Mouse (Mus musculus) forebrain, embryonic 16.5 days (tissue): Measurements from ENCODE around the gene Phf13. TPM values are rescaled to one million over a fixed set of nuclear protein-coding genes. Genes with fewer than 3 reads are reported as not detected.

Experiments
- ATAC-seq: fragments of 200-750 bp; cut with Nextera tagmentation; 2 replicates; pipeline ENCODE4 v1.8.0; 2017; ENCODE audit warnings: mild to moderate bottlenecking, moderate library complexity
- H3K27ac ChIP-seq: fragments of 300-500 bp; sonication (generic); 2 replicates; pipeline ENCODE4 v1.5.1; 2014; ENCODE audit warnings: low read length, control low read depth
- H3K27me3 ChIP-seq: fragments of 300-500 bp; sonication (generic); replicated peaks from 2 replicates; pipeline ENCODE4 v1.6.1; 2014; ENCODE audit warnings: low read length; ENCODE audit not compliant: control insufficient read depth, insufficient read depth
- H3K36me3 ChIP-seq: fragments of 300-500 bp; sonication (generic); 2 replicates; pipeline ENCODE4 v1.6.1; 2014; ENCODE audit not compliant: control insufficient read depth, insufficient read depth
- H3K4me1 ChIP-seq: fragments of 300-500 bp; sonication (generic); replicated peaks from 2 replicates; pipeline ENCODE4 v1.6.1; 2014; ENCODE audit warnings: low read length; ENCODE audit not compliant: control insufficient read depth, insufficient read depth
- H3K4me2 ChIP-seq: fragments of 300-500 bp; sonication (generic); 2 replicates; pipeline ENCODE4 v1.6.1; 2014; ENCODE audit warnings: mild to moderate bottlenecking, low read length, control low read depth
- H3K4me3 ChIP-seq: fragments of 300-500 bp; sonication (generic); replicated peaks from 2 replicates; pipeline ENCODE4 v1.5.1; 2014; ENCODE audit warnings: mild to moderate bottlenecking, low read length, control low read depth
- H3K9ac ChIP-seq: fragments of 300-500 bp; sonication (generic); replicated peaks from 2 replicates; pipeline ENCODE4 v1.6.1; 2014; ENCODE audit warnings: low read depth, low read length, control low read depth
- H3K9me3 ChIP-seq: fragments of 300-500 bp; sonication (generic); 2 replicates; pipeline ENCODE4 v1.6.1; 2016; ENCODE audit warnings: low read length; ENCODE audit not compliant: control insufficient read depth
- WGBS: fragments of 180-500 bp; shearing (Covaris S2); extraction: QIAGEN DNeasy Blood & Tissue Kit; methylation state at CpG from one replicate; pipeline ENCODE4 v1.1.7; 2014; 5-methylcytosine and 5-hydroxymethylcytosine counted together
- polyA plus RNA-seq: library from polyadenylated mRNA; unstranded; fragments of >200 nt; fragmentation: Nextera tagmentation; extraction: Ambion mirVana; gene quantifications from 2 replicates; pipeline ENCODE4 v1.2.1, GENCODE M21; 2015

The Phf13 gene
- polyA plus RNA-seq, 1 experiment from 2014 or later: 20.5 TPM

DNA sequence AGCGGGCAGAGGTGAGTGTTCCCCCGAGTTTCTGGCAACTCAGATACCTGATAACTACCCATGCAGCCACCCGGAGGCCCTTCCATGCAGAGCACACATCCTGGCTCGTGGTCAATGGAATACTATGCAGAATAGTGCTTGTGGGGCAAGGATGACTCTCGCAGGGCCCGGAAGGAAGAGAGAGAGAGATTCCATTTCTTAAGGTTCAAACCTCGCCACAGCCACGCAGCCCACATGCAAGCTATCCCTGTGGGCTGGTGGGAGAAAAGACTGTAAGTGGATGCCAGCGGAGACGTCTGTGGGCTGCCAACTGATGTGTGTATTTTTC lies 8.1 kb downstream of the Phf13 start:
- peaks cover 14% of the 10 kb centered on the region for H3K36me3 ChIP-seq
- H3K4me1 ChIP-seq: peaks cover 22% of the 10 kb centered on the region
- H3K9ac ChIP-seq: peak overlapping the region; percentile 99
- H3K27me3 ChIP-seq: no peaks in the 10 kb centered on the region
- peak; percentile 0; the same call in 1 of the 2 replicates for ATAC-seq
- WGBS: 19% methylated on average over 10 of the region's 10 CpGs
- peak overlapping the region; percentile 92 for H3K4me3 ChIP-seq
- H3K9me3 ChIP-seq: no peaks in the 10 kb centered on the region
- H3K27ac ChIP-seq: peak overlapping the region; percentile 87
- peak overlapping the region; percentile 76 for H3K4me2 ChIP-seq

- Histone ChIP-seq H3K9me3 (no peaks in the 10 kb centered on the region), H3K4me2 (no peak overlapping the region), H3K27me3 (no peaks in the 10 kb centered on the region), H3K27ac (no peak overlapping the region), H3K4me3 (no peak overlapping the region), H3K9ac (no peak overlapping the region), H3K4me1 (peaks cover 22% of the 10 kb centered on the region), H3K36me3 (peaks cover 11% of the 10 kb centered on the region)
- ATAC-seq: no peak
- WGBS: 72% methylated on average over 8 of the region's 8 CpGs
Observed at GRCm38 (mm10) chr4:151986650-151987049, 9.4 kb downstream of the Phf13 start.

- Histone ChIP-seq H3K4me3 (no peak overlapping the region), H3K4me2 (no peak overlapping the region), H3K9me3 (no peaks in the 10 kb centered on the region), H3K36me3 (peaks cover 4% of the 10 kb centered on the region), H3K4me1 (peaks cover 22% of the 10 kb centered on the region), H3K27me3 (no peaks in the 10 kb centered on the region), H3K9ac (no peak overlapping the region), H3K27ac (no peak overlapping the region)
- no peak for ATAC-seq
- 39% methylated on average over 10 of the region's 10 CpGs for WGBS
Observed at GRCm38 (mm10) chr4:151985886-151986285, 10.2 kb downstream of the Phf13 start.

DNA sequence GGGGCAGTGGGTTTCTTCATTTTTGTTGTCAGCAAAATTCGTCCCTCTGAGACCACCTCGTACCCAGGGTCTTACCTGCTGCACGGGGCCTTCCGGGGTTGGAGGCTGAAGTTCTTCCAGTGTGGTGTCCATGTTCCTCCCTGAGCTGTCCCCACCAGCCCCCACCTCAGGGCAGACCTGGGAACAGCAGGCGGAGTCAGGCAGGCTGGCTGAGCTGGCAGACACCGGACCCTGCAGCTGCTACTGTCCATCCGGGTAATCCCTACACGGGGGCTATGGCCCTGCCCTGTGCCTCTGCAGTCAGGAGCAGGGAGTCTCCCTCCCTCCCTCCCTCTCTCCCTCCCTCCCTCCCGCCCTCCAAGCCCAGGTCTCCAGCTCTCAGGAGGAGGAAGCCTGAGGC lies 12.5 kb downstream of the Phf13 start:
- Histone ChIP-seq H3K4me3 (no peak overlapping the region), H3K4me1 (peaks cover 19% of the 10 kb centered on the region), H3K9ac (no peak overlapping the region), H3K36me3 (no peaks in the 10 kb centered on the region), H3K4me2 (no peak overlapping the region), H3K27ac (no peak overlapping the region), H3K9me3 (no peaks in the 10 kb centered on the region), H3K27me3 (no peaks in the 10 kb centered on the region)
- no peak for ATAC-seq
- 28% methylated on average over 8 of the region's 9 CpGs for WGBS

- H3K36me3 ChIP-seq: no peaks in the 10 kb centered on the region
- peaks cover 16% of the 10 kb centered on the region for H3K4me1 ChIP-seq
- no peak overlapping the region for H3K4me2 ChIP-seq
- H3K9ac ChIP-seq: no peak overlapping the region
- H3K9me3 ChIP-seq: no peaks in the 10 kb centered on the region
- H3K27me3 ChIP-seq: no peaks in the 10 kb centered on the region
- WGBS: 65% methylated on average over 17 of the region's 17 CpGs
- no peak overlapping the region for H3K27ac ChIP-seq
- ATAC-seq: no peak
- H3K4me3 ChIP-seq: no peak overlapping the region
Observed at GRCm38 (mm10) chr4:151983043-151983442, 13.0 kb downstream of the Phf13 start.

DNA sequence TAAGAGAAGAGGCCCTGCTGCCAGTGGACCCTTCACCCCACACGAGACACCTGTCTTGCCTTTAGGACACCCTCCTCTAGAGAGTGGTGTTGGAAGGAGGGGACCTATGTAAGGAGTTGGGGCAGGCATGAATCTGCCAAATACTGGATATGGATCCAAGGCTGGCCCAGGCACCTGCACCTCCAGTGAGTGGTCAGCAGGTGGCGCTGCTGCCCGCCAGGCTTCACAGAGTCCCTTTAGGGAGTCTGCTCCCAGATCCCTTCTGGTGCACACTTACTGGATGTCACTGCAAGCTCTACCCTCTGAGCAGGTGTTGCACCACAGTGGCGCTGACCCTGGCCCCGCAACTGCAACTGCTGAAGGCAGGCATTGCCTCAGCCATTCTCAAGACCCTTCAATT lies 14.7 kb downstream of the Phf13 start:
- Histone ChIP-seq H3K9me3 (no peaks in the 10 kb centered on the region), H3K27ac (no peak overlapping the region), H3K4me1 (peaks cover 5% of the 10 kb centered on the region; the same call in 1 of the 2 replicates), H3K9ac (no peak overlapping the region), H3K4me2 (no peak overlapping the region), H3K27me3 (no peaks in the 10 kb centered on the region), H3K36me3 (no peaks in the 10 kb centered on the region), H3K4me3 (no peak overlapping the region)
- ATAC-seq: peak; percentile 81
- WGBS: 4% methylated on average over 5 of the region's 5 CpGs

GRCm38 (mm10) chr4:151980699-151981098 lies 15.4 kb downstream of the Phf13 start:
- H3K4me3 ChIP-seq: no peak overlapping the region
- 0 out of 2 replicates have a peak, but pooled peaks cover under 1% of the 10 kb centered on the region for H3K36me3 ChIP-seq
- H3K4me1 ChIP-seq: peaks cover under 1% of the 10 kb centered on the region; the same call in 1 of the 2 replicates
- H3K27ac ChIP-seq: no peak overlapping the region
- H3K9me3 ChIP-seq: no peaks in the 10 kb centered on the region
- WGBS: 83% methylated on average over 8 of the region's 8 CpGs
- no peaks in the 10 kb centered on the region for H3K27me3 ChIP-seq
- H3K9ac ChIP-seq: no peak overlapping the region
- ATAC-seq: no peak
- H3K4me2 ChIP-seq: no peak overlapping the region

DNA sequence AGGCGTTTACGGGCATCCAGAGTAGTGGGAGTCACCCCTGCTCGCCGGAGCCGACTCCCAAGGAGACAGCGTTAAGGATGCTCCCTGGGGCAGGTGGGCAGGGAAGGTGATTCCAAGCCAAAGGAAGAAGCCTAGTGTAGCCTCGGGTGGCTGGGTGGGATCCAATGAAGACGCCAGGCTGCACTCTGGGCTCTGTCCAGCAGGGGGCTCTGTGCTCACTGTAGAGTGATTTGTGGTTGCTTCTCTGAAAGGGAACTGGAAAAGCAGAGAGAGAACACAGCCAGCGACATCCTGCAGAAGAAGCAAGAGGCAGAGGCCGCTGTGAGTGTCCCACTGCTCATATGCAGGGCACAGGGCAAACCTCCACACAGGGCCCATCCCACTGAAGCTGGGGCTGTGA lies 18.3 kb downstream of the Phf13 start:
- Histone ChIP-seq H3K4me1 (no peaks in the 10 kb centered on the region), H3K9me3 (peaks cover 2% of the 10 kb centered on the region; the same call in 1 of the 2 replicates), H3K9ac (no peak overlapping the region), H3K27ac (no peak overlapping the region), H3K36me3 (peaks cover 9% of the 10 kb centered on the region), H3K4me3 (no peak overlapping the region), H3K27me3 (no peaks in the 10 kb centered on the region), H3K4me2 (no peak overlapping the region)
- WGBS: 43% methylated on average over 10 of the region's 10 CpGs
- ATAC-seq: peak; percentile 27

GRCm38 (mm10) chr4:151975441-151975840 lies 20.6 kb downstream of the Phf13 start:
- ATAC-seq: no peak
- H3K9me3 ChIP-seq: peaks cover 2% of the 10 kb centered on the region; the same call in 1 of the 2 replicates
- no peak overlapping the region for H3K9ac ChIP-seq
- peaks cover 9% of the 10 kb centered on the region for H3K36me3 ChIP-seq
- H3K27ac ChIP-seq: no peak overlapping the region
- H3K27me3 ChIP-seq: no peaks in the 10 kb centered on the region
- no peak overlapping the region for H3K4me3 ChIP-seq
- no peak overlapping the region for H3K4me2 ChIP-seq
- 91% methylated on average over 3 of the region's 3 CpGs for WGBS
- no peaks in the 10 kb centered on the region for H3K4me1 ChIP-seq
